Mouse (Mus musculus) midbrain, embryonic 11.5 days (tissue): ENCODE measurements around the gene 1700017B05Rik. TPM values are rescaled to one million over a fixed set of nuclear protein-coding genes. Genes with fewer than 3 reads are reported as not detected.
A peak's percentile ranks its signal among the peaks of the same experiment; 100 is the strongest.

Experiments
- ATAC-seq: fragments of 200-750 bp; cut with Nextera tagmentation; 2 replicates; pipeline ENCODE4 v1.8.0; 2017; ENCODE audit warnings: moderate TSS enrichment, moderate library complexity; ENCODE audit not compliant: low FRiP score
- DNase-seq: peaks from one replicate; pipeline ENCODE4 v3.0.0; 2015; ENCODE audit warnings: low spot score; ENCODE audit errors: missing footprints
- H3K27ac ChIP-seq: fragments of 300-500 bp; sonication (generic); 2 replicates; pipeline ENCODE4 v1.5.1; 2014; ENCODE audit warnings: low read depth, low read length
- H3K27me3 ChIP-seq: fragments of 300-500 bp; sonication (generic); 2 replicates; pipeline ENCODE4 v1.6.1; 2014; ENCODE audit warnings: mild to moderate bottlenecking, low read length, moderate library complexity, mixed read lengths; ENCODE audit not compliant: control insufficient read depth, insufficient read depth
- H3K36me3 ChIP-seq: fragments of 300-500 bp; sonication (generic); 2 replicates; pipeline ENCODE4 v1.6.1; 2014; ENCODE audit warnings: mild to moderate bottlenecking, low read length, moderate library complexity, mixed read lengths; ENCODE audit not compliant: control insufficient read depth, insufficient read depth
- H3K4me1 ChIP-seq: fragments of 300-500 bp; sonication (generic); 2 replicates; pipeline ENCODE4 v1.6.1; 2014; ENCODE audit warnings: low read length; ENCODE audit not compliant: control insufficient read depth, insufficient read depth
- H3K4me2 ChIP-seq: fragments of 300-500 bp; sonication (generic); 2 replicates; pipeline ENCODE4 v1.6.1; 2014; ENCODE audit warnings: mild to moderate bottlenecking, moderate library complexity
- H3K4me3 ChIP-seq: fragments of 300-500 bp; sonication (generic); 2 replicates; pipeline ENCODE4 v1.5.1; 2014; ENCODE audit warnings: low read depth, low read length
- H3K9ac ChIP-seq: fragments of 300-500 bp; sonication (generic); 2 replicates; pipeline ENCODE4 v1.6.1; 2014; ENCODE audit warnings: low read length
- H3K9me3 ChIP-seq: fragments of 300-500 bp; sonication (generic); 2 replicates; pipeline ENCODE4 v1.6.1; 2016; ENCODE audit warnings: low read length; ENCODE audit not compliant: control insufficient read depth
- WGBS: fragments of 180-500 bp; shearing (Covaris S2); extraction: QIAGEN DNeasy Blood & Tissue Kit; methylation state at CpG from one replicate; pipeline ENCODE4 v1.1.7; 2014; 5-methylcytosine and 5-hydroxymethylcytosine counted together
- polyA plus RNA-seq: library from polyadenylated mRNA; unstranded; fragments of >200 nt; fragmentation: Nextera tagmentation; extraction: Ambion mirVana; gene quantifications from 2 replicates; pipeline ENCODE4 v1.2.1, GENCODE M21; 2014

The 1700017B05Rik gene
- polyA plus RNA-seq, 1 experiment from 2014 or later: 9.3 TPM

DNA sequence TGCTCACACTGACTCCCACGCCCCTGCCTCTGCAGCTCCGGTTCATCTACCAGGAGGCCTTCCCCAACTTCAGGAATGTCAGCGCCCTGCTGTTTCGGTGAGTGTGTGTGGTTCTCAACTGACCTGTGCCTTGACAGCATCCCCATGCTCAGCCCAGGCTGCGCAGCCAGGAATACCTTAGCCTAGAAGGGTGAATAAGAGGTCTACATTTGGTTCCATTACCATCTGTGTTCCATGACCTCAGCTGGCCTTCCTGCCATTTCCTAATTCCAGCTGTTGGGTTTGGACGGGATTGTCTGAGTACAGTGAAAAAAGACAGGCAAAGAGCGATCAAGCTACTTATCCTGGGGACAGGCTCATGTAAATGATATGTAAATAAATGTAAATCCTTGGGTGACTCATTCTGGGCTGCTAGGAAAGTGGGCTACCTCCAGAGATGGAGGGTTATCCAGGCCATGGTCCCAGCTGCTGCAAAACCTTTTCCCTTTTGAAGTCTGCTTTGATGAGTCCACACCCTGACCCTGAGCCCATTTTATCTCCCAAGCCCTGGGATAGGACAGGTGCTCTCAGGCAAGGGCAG, 18.2 kb downstream of the 1700017B05Rik start:
- Histone ChIP-seq H3K27ac (no peak overlapping the region), H3K27me3 (no peaks in the 10 kb centered on the region), H3K36me3 (no peaks in the 10 kb centered on the region), H3K4me2 (no peak overlapping the region), H3K4me1 (no peaks in the 10 kb centered on the region), H3K9me3 (no peaks in the 10 kb centered on the region), H3K4me3 (no peak overlapping the region), H3K9ac (no peak overlapping the region)
- 29% methylated on average over 7 of the region's 7 CpGs for WGBS
- peak; percentile 79 for DNase-seq
- ATAC-seq: no peak

DNA sequence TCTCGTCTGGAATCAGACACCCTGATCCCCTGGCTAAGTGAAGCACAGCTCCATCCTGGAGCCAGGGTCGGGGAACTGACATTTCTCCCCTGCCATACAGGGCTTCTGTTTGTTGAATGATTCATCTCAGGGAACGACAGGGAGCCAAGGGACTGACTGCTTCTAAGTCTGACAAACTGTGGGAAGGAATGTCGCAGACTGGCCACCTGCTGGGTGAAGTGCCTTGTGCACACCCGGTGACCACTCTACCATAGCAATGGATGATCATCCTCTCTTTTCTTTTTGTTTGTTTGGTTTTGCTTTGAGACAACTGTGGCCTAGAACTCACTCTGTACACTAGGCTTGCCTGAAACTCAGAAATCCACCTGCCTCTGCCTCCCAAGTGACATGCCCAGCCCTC, 19.5 kb downstream of the 1700017B05Rik start:
- H3K4me1 ChIP-seq: no peaks in the 10 kb centered on the region
- no peak overlapping the region for H3K4me3 ChIP-seq
- H3K27me3 ChIP-seq: no peaks in the 10 kb centered on the region
- no peak overlapping the region for H3K27ac ChIP-seq
- no peak overlapping the region for H3K9ac ChIP-seq
- 32% methylated on average over 5 of the region's 5 CpGs for WGBS
- no peak overlapping the region for H3K4me2 ChIP-seq
- no peaks in the 10 kb centered on the region for H3K36me3 ChIP-seq
- ATAC-seq (no peak), DNase-seq (no peak)
- H3K9me3 ChIP-seq: no peaks in the 10 kb centered on the region

DNA sequence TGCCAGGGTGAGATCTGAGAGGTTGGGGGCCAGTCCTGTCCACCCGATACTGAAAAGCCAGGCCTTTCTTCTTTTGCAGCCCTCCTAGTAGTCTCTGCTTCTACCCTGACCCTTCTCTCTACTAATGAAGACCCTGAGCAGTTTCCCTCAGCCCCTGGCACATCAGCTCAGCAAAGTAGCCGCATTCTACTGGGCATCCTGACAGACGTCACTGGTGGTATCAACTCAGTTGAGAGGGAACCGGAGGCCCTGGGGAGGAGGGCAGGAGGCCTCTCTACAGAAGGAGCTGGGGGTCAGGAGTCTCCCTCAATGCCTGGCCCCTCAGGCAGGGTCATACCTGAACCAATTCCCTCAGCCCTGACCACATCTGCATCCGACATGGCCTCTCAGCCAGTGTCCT, 21.3 kb downstream of the 1700017B05Rik start:
- no peak for ATAC-seq

DNA sequence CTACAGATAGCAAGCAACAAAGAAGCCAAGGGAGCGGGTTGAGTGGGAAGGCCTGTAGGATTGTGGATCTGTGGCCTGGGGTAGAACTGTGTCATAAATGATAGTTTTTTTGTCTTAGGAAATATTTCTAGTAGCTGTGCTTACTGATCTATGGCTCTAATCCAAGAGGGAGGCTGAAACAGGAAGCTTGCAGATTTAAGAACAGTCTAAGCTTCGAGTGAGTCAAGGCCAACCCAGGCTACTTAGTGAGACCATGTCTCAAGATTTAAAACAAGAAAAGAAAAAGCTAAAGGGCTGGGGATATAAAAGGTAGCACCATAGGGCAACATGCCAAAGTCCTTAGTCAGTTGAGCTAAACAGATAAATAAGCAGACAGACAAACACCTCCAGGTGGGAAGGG, 24.2 kb downstream of the 1700017B05Rik start:
- Histone ChIP-seq H3K9me3 (no peaks in the 10 kb centered on the region), H3K4me3 (no peak overlapping the region), H3K4me1 (no peaks in the 10 kb centered on the region), H3K36me3 (no peaks in the 10 kb centered on the region), H3K4me2 (no peak overlapping the region), H3K27ac (no peak overlapping the region), H3K27me3 (no peaks in the 10 kb centered on the region), H3K9ac (no peak overlapping the region)
- DNase-seq (no peak), ATAC-seq (no peak)
- WGBS: 89% methylated on average over 2 of the region's 2 CpGs

More for the DNA sequence above, 21.3 kb downstream of the 1700017B05Rik start:
- no peaks in the 10 kb centered on the region for H3K27me3 ChIP-seq
- no peaks in the 10 kb centered on the region for H3K36me3 ChIP-seq
- no peak overlapping the region for H3K4me2 ChIP-seq
- no peak overlapping the region for H3K9ac ChIP-seq
- no peak overlapping the region for H3K27ac ChIP-seq
- WGBS: 87% methylated on average over 5 of the region's 5 CpGs
- H3K4me1 ChIP-seq: no peaks in the 10 kb centered on the region
- H3K9me3 ChIP-seq: no peaks in the 10 kb centered on the region
- no peak overlapping the region for H3K4me3 ChIP-seq
- DNase-seq: no peak

DNA sequence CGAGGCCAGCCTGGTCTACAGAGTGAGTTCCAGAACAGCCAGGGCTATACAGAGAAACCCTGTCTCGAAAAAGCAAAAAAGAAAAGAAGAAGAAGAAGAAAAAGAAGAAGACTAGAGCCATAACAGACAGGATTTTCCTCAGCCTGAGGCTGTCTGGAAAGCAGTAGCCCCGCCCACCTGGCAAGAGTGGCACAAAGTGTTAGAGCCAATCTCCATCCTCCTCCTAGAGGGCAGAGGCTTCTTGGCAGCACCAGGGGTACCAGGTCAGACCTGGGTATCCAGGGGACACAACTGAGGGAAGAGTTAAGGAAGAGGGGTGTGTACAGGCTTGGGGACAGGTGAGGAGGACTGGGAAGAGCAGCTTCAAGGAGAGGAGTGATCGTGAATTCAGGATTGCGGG, 24.7 kb downstream of the 1700017B05Rik start:
- no peaks in the 10 kb centered on the region for H3K36me3 ChIP-seq
- no peaks in the 10 kb centered on the region for H3K4me1 ChIP-seq
- 81% methylated on average over 5 of the region's 5 CpGs for WGBS
- H3K9me3 ChIP-seq: no peaks in the 10 kb centered on the region
- DNase-seq (no peak), ATAC-seq (no peak)
- H3K4me2 ChIP-seq: no peak overlapping the region
- H3K4me3 ChIP-seq: no peak overlapping the region
- H3K27ac ChIP-seq: no peak overlapping the region
- no peak overlapping the region for H3K9ac ChIP-seq
- no peaks in the 10 kb centered on the region for H3K27me3 ChIP-seq

DNA sequence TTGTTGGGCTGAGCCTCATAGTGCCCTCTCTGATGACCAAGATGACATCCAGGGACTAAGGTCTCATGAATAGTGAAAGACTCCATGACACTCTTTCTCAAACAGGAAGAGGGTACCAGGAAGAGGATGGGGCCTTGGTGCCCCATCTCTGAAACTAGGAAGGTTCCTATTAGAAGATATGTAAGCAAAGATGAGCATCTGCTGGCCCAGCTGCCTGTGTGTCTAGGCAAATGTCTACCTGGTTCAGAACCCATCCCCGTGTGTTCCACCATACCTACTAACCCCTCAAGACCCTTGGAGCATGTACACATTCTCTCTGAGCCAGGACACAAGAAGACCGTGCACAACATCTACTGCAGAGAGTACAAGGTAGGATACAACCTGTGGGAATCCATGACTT, 26.2 kb downstream of the 1700017B05Rik start, which contains the start of gene Trcg1:
Trcg1 (plus strand) TSS at position 301 of the 400 bp plus-strand sequence.
- no peaks in the 10 kb centered on the region for H3K9me3 ChIP-seq
- no peaks in the 10 kb centered on the region for H3K4me1 ChIP-seq
- no peak within 1 kb of the TSS for H3K4me2 ChIP-seq
- no peaks in the 10 kb centered on the region for H3K36me3 ChIP-seq
- no peaks in the 10 kb centered on the region for H3K27me3 ChIP-seq
- DNase-seq: no peak
- no peak within 1 kb of the TSS for H3K27ac ChIP-seq
- H3K9ac ChIP-seq: no peak within 1 kb of the TSS
- no peak for ATAC-seq
- 83% methylated on average over 2 of the region's 2 CpGs for WGBS
- H3K4me3 ChIP-seq: no peak within 1 kb of the TSS

DNA sequence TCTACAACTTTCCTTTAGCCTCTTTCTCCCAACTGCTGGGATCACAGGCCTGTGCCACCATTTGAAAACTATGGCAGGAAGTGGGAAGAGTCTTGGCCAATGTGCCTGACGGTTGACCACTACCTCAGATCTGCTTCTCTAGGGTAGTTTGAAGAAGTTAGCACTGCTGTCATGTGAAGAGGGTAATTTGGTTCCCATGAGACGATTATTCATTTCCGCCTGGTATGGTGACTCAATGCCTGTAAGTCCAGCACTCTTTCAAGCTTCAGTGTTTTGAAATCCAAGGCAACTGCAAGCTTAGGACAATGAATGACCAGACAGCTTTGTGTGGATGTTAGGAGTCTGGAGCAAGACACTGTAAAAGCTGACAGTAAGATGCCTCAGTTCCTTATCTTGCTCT, 28.6 kb downstream of the 1700017B05Rik start:
- H3K4me2 ChIP-seq: no peak overlapping the region
- no peak overlapping the region for H3K4me3 ChIP-seq
- no peak for DNase-seq
- H3K9me3 ChIP-seq: no peaks in the 10 kb centered on the region
- no peak for ATAC-seq
- WGBS: 93% methylated on average over 3 of the region's 3 CpGs
- no peaks in the 10 kb centered on the region for H3K4me1 ChIP-seq
- H3K36me3 ChIP-seq: no peaks in the 10 kb centered on the region
- H3K9ac ChIP-seq: no peak overlapping the region
- no peaks in the 10 kb centered on the region for H3K27me3 ChIP-seq
- no peak overlapping the region for H3K27ac ChIP-seq

DNA sequence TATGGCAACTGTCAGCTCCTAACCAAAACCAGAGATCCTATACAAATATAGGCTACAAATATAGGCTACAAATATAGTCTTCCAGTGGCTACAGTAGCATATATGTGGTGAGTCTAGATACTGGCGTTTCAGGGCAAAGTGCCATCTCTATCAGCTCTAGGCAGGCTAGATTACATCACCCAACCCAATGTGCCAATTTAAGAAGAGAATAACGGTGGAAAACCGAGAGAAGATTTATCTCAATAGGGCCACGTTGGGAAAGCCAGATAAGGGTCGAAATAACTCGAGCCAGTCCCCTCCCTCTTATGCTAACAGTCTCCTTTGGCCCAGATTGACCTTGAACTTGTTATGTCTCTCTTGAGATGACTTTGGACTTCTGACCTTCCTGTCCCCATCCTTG, 29.3 kb downstream of the 1700017B05Rik start:
- whole genome bisulfite sequencing: 73% methylated on average over 6 of the region's 6 CpGs
- H3K9ac ChIP-seq: no peak overlapping the region
- no peaks in the 10 kb centered on the region for H3K27me3 ChIP-seq
- DNase-seq (no peak), ATAC-seq (no peak)
- no peak overlapping the region for H3K4me2 ChIP-seq
- H3K9me3 ChIP-seq: no peaks in the 10 kb centered on the region
- H3K36me3 ChIP-seq: no peaks in the 10 kb centered on the region
- H3K4me3 ChIP-seq: no peak overlapping the region
- H3K4me1 ChIP-seq: no peaks in the 10 kb centered on the region
- H3K27ac ChIP-seq: no peak overlapping the region

DNA sequence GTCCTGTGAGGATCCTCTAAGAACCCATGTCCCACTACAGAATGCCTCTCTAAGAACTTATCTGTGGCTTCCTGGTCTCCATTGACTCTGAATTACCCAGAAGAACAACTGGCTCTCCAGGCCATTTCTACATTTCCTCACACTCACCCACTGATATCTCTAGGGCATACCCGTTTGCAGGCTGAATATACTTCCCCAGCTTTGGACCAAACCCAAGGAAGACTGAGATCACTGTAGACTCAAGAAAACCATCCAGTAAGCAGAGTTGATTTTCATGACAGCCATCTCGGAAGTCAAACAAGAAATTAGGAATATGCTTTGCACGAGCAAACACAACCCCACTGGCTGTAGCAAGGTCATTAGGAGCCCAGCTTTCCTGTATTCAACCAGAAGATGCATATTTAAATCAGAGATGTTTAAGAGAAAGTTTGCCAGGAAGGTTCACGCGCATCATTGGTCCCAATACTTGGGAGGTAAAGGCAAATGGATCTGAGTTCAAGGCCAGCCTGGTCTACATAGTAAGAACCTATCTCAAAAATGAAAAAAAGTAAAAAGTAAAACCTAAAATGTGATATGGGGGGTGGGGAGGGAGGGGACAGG, 30.0 kb downstream of the 1700017B05Rik start:
- Histone ChIP-seq H3K4me3 (no peak overlapping the region), H3K27ac (no peak overlapping the region), H3K27me3 (no peaks in the 10 kb centered on the region), H3K36me3 (no peaks in the 10 kb centered on the region), H3K4me1 (no peaks in the 10 kb centered on the region), H3K4me2 (no peak overlapping the region), H3K9ac (no peak overlapping the region), H3K9me3 (no peaks in the 10 kb centered on the region)
- no peak for ATAC-seq
- no peak for DNase-seq
- 90% methylated on average over 5 of the region's 5 CpGs for WGBS
